Mouse (Mus musculus): Measurements from ENCODE around the gene Mthfd1l. TPM values are rescaled to one million over a fixed set of nuclear protein-coding genes. Genes with fewer than 3 reads are reported as not detected.

Mthfd1l gene
- polyA plus RNA-seq, 1 experiment from 2014 or later = 13.0 TPM

- H3K4me1 ChIP-seq = peaks cover 53% of the 10 kb centered on the region
- H3K4me3 ChIP-seq = no peak overlapping the region
- H3K9ac ChIP-seq = no peak overlapping the region
- no peaks in the 10 kb centered on the region for H3K9me3 ChIP-seq
- no peaks in the 10 kb centered on the region for H3K27me3 ChIP-seq (replicated peaks)
- H3K36me3 ChIP-seq = 0 out of 2 replicates have a peak, but pooled peaks cover 3% of the 10 kb centered on the region
- WGBS = 88% methylated on average over 7 of the region's 7 CpGs
- ATAC-seq (ENCODE audit: extremely low read depth, insufficient number of reproducible peaks, low FRiP score, low TSS enrichment) = no peak
- no peak overlapping the region for H3K27ac ChIP-seq (replicated peaks)
- no peak overlapping the region for H3K4me2 ChIP-seq
Measured at GRCm38 (mm10) chr10:4125232-4125631, 152.3 kb downstream of the Mthfd1l start.

- no peak for ATAC-seq (ENCODE audit: extremely low read depth, insufficient number of reproducible peaks, low FRiP score, low TSS enrichment)
- peaks cover 48% of the 10 kb centered on the region for H3K4me1 ChIP-seq
- H3K36me3 ChIP-seq = 0 out of 2 replicates have a peak, but pooled peaks cover 3% of the 10 kb centered on the region
- H3K9ac ChIP-seq = no peak overlapping the region
- H3K27ac ChIP-seq (replicated peaks) = peak overlapping the region; percentile 39; the same call in 1 of the 2 replicates
- WGBS = 50% methylated on average over 8 of the region's 8 CpGs
- H3K4me3 ChIP-seq = no peak overlapping the region
- no peaks in the 10 kb centered on the region for H3K27me3 ChIP-seq (replicated peaks)
- H3K9me3 ChIP-seq = no peaks in the 10 kb centered on the region
- H3K4me2 ChIP-seq = no peak overlapping the region
Measured at GRCm38 (mm10) chr10:4126335-4127012, 153.6 kb downstream of the Mthfd1l start.

- WGBS = 66% methylated on average over 10 of the region's 10 CpGs
- Histone ChIP-seq H3K4me3 (no peak overlapping the region), H3K9ac (no peak overlapping the region), H3K27me3 (replicated peaks) (no peaks in the 10 kb centered on the region), H3K4me2 (no peak overlapping the region), H3K27ac (replicated peaks) (peak overlapping the region; percentile 50; the same call in 1 of the 2 replicates), H3K36me3 (0 out of 2 replicates have a peak, but pooled peaks cover 3% of the 10 kb centered on the region), H3K9me3 (no peaks in the 10 kb centered on the region), H3K4me1 (peaks cover 57% of the 10 kb centered on the region)
- no peak for ATAC-seq (ENCODE audit: extremely low read depth, insufficient number of reproducible peaks, low FRiP score, low TSS enrichment)
Measured at GRCm38 (mm10) chr10:4128411-4128810, 155.5 kb downstream of the Mthfd1l start.

GRCm38 (mm10) chr10:4128915-4129314 lies 156.0 kb downstream of the Mthfd1l start:
- WGBS = 61% methylated on average over 4 of the region's 4 CpGs

GRCm38 (mm10) chr10:4129461-4129860 lies 156.5 kb downstream of the Mthfd1l start:
- 79% methylated on average over 8 of the region's 8 CpGs for WGBS
- Histone ChIP-seq H3K9me3 (no peaks in the 10 kb centered on the region), H3K27ac (replicated peaks) (peak overlapping the region; percentile 50), H3K36me3 (0 out of 2 replicates have a peak, but pooled peaks cover 3% of the 10 kb centered on the region), H3K4me2 (no peak overlapping the region), H3K4me1 (peaks cover 52% of the 10 kb centered on the region), H3K27me3 (replicated peaks) (no peaks in the 10 kb centered on the region), H3K4me3 (no peak overlapping the region), H3K9ac (no peak overlapping the region)
- no peak for ATAC-seq (ENCODE audit: extremely low read depth, insufficient number of reproducible peaks, low FRiP score, low TSS enrichment)

More at GRCm38 (mm10) chr10:4128915-4129314, 156.0 kb downstream of the Mthfd1l start:
- H3K9ac ChIP-seq = no peak overlapping the region
- no peaks in the 10 kb centered on the region for H3K27me3 ChIP-seq (replicated peaks)
- peak overlapping the region; percentile 50 for H3K27ac ChIP-seq (replicated peaks)
- H3K4me1 ChIP-seq = peaks cover 57% of the 10 kb centered on the region
- no peak for ATAC-seq (ENCODE audit: extremely low read depth, insufficient number of reproducible peaks, low FRiP score, low TSS enrichment)
- H3K9me3 ChIP-seq = no peaks in the 10 kb centered on the region
- no peak overlapping the region for H3K4me2 ChIP-seq
- H3K36me3 ChIP-seq = 0 out of 2 replicates have a peak, but pooled peaks cover 3% of the 10 kb centered on the region
- H3K4me3 ChIP-seq = no peak overlapping the region

GRCm38 (mm10) chr10:4130034-4130607 lies 157.2 kb downstream of the Mthfd1l start:
- ATAC-seq (ENCODE audit: extremely low read depth, insufficient number of reproducible peaks, low FRiP score, low TSS enrichment) = no peak
- Histone ChIP-seq H3K27ac (replicated peaks) (no peak overlapping the region), H3K36me3 (0 out of 2 replicates have a peak, but pooled peaks cover 3% of the 10 kb centered on the region), H3K4me1 (peaks cover 50% of the 10 kb centered on the region), H3K9me3 (no peaks in the 10 kb centered on the region), H3K4me3 (no peak overlapping the region), H3K4me2 (no peak overlapping the region), H3K9ac (no peak overlapping the region), H3K27me3 (replicated peaks) (no peaks in the 10 kb centered on the region)
- 57% methylated on average over 11 of the region's 11 CpGs for WGBS

- Histone ChIP-seq H3K9me3 (no peaks in the 10 kb centered on the region), H3K4me3 (no peak overlapping the region), H3K27me3 (replicated peaks) (no peaks in the 10 kb centered on the region), H3K36me3 (no peaks in the 10 kb centered on the region), H3K4me1 (peaks cover 42% of the 10 kb centered on the region), H3K9ac (no peak overlapping the region), H3K4me2 (no peak overlapping the region), H3K27ac (replicated peaks) (peak overlapping the region; percentile 69)
- WGBS = 21% methylated on average over 7 of the region's 7 CpGs
- ATAC-seq (ENCODE audit: extremely low read depth, insufficient number of reproducible peaks, low FRiP score, low TSS enrichment) = peak; percentile 31; the same call in 1 of the 2 replicates
Measured at GRCm38 (mm10) chr10:4132735-4133134, 159.8 kb downstream of the Mthfd1l start.

GRCm38 (mm10) chr10:4135100-4135764 lies 162.3 kb downstream of the Mthfd1l start:
- Histone ChIP-seq H3K36me3 (no peaks in the 10 kb centered on the region), H3K4me3 (no peak overlapping the region), H3K4me1 (peaks cover 29% of the 10 kb centered on the region), H3K27ac (replicated peaks) (no peak overlapping the region), H3K4me2 (no peak overlapping the region), H3K9me3 (no peaks in the 10 kb centered on the region), H3K9ac (no peak overlapping the region), H3K27me3 (replicated peaks) (no peaks in the 10 kb centered on the region)
- 91% methylated on average over 5 of the region's 5 CpGs for WGBS
- no peak for ATAC-seq (ENCODE audit: extremely low read depth, insufficient number of reproducible peaks, low FRiP score, low TSS enrichment)

- Histone ChIP-seq H3K9ac (no peak overlapping the region), H3K27ac (replicated peaks) (no peak overlapping the region), H3K27me3 (replicated peaks) (no peaks in the 10 kb centered on the region), H3K4me1 (peaks cover 8% of the 10 kb centered on the region; the same call in 1 of the 2 replicates), H3K36me3 (no peaks in the 10 kb centered on the region), H3K4me2 (no peak overlapping the region), H3K9me3 (no peaks in the 10 kb centered on the region), H3K4me3 (no peak overlapping the region)
- ATAC-seq (ENCODE audit: extremely low read depth, insufficient number of reproducible peaks, low FRiP score, low TSS enrichment) = no peak
- 78% methylated on average over 3 of the region's 3 CpGs for WGBS
Measured at GRCm38 (mm10) chr10:4139531-4139930, 166.6 kb downstream of the Mthfd1l start.

GRCm38 (mm10) chr10:4141689-4142088 lies 168.8 kb downstream of the Mthfd1l start:
- Histone ChIP-seq H3K27ac (replicated peaks) (no peak overlapping the region), H3K4me2 (no peak overlapping the region), H3K4me3 (no peak overlapping the region), H3K27me3 (replicated peaks) (no peaks in the 10 kb centered on the region), H3K36me3 (no peaks in the 10 kb centered on the region), H3K9ac (no peak overlapping the region), H3K4me1 (peaks cover 16% of the 10 kb centered on the region; the same call in 1 of the 2 replicates), H3K9me3 (no peaks in the 10 kb centered on the region)
- no peak for ATAC-seq (ENCODE audit: extremely low read depth, insufficient number of reproducible peaks, low FRiP score, low TSS enrichment)
- WGBS = 73% methylated on average over 7 of the region's 7 CpGs

- no peak for ATAC-seq (ENCODE audit: extremely low read depth, insufficient number of reproducible peaks, low FRiP score, low TSS enrichment)
- Histone ChIP-seq H3K4me1 (peaks cover 16% of the 10 kb centered on the region; the same call in 1 of the 2 replicates), H3K27ac (replicated peaks) (no peak overlapping the region), H3K36me3 (no peaks in the 10 kb centered on the region), H3K4me2 (no peak overlapping the region), H3K27me3 (replicated peaks) (no peaks in the 10 kb centered on the region), H3K9ac (no peak overlapping the region), H3K9me3 (no peaks in the 10 kb centered on the region), H3K4me3 (no peak overlapping the region)
- whole genome bisulfite sequencing = 86% methylated on average over 10 of the region's 10 CpGs
Measured at GRCm38 (mm10) chr10:4142816-4143215, 169.9 kb downstream of the Mthfd1l start.

Measured in heart, embryonic 13.5 days (tissue).